Mouse (Mus musculus): Measurements from ENCODE around the gene Adat1. TPM values are rescaled to one million over a fixed set of nuclear protein-coding genes. Genes with fewer than 3 reads are reported as not detected.

Gene Adat1
- polyA plus RNA-seq, 1 experiment from 2014 or later = 7.4 TPM

GRCm38 (mm10) chr8:112010997-112011815 is 19.1 kb upstream of the Adat1 start, which contains the start of the genes Kars and Terf2ip:
TSS of gene Kars (minus strand) at chr8:112011323.
TSS of gene Terf2ip (plus strand) at chr8:112011398.
- Histone ChIP-seq H3K36me3 (ENCODE audit: control insufficient read depth, insufficient read depth, low read length) (peaks cover 11% of the 10 kb centered on the region), H3K4me3 (ENCODE audit: low read depth, low read length) (peak within 1 kb of the TSS; percentile 99), H3K9ac (ENCODE audit: low read length) (peak within 1 kb of the TSS; percentile 85), H3K9me3 (ENCODE audit: control insufficient read depth, low read length) (no peaks in the 10 kb centered on the region), H3K4me1 (replicated peaks; ENCODE audit: control insufficient read depth, insufficient read depth, low read length) (peaks cover 17% of the 10 kb centered on the region), H3K27me3 (replicated peaks; ENCODE audit: control insufficient read depth, insufficient read depth, low read length) (no peaks in the 10 kb centered on the region), H3K27ac (ENCODE audit: low read depth) (peak within 1 kb of the TSS; percentile 73), H3K4me2 (ENCODE audit: low read length) (peak within 1 kb of the TSS; percentile 91)
- DNase-seq (ENCODE audit: low spot score) = peak; percentile 94
- peak; percentile 91 for ATAC-seq (replicated peaks; ENCODE audit: low FRiP score, low TSS enrichment, low read depth)
- WGBS = 0% methylated on average over 61 of the region's 61 CpGs

GRCm38 (mm10) chr8:112009558-112009957 is 17.5 kb upstream of the Adat1 start:
- Histone ChIP-seq H3K27ac (ENCODE audit: low read depth) (no peak overlapping the region), H3K9me3 (ENCODE audit: control insufficient read depth, low read length) (no peaks in the 10 kb centered on the region), H3K27me3 (replicated peaks; ENCODE audit: control insufficient read depth, insufficient read depth, low read length) (no peaks in the 10 kb centered on the region), H3K9ac (ENCODE audit: low read length) (no peak overlapping the region), H3K4me3 (ENCODE audit: low read depth, low read length) (no peak overlapping the region), H3K4me1 (replicated peaks; ENCODE audit: control insufficient read depth, insufficient read depth, low read length) (peaks cover 17% of the 10 kb centered on the region), H3K36me3 (ENCODE audit: control insufficient read depth, insufficient read depth, low read length) (peaks cover 17% of the 10 kb centered on the region), H3K4me2 (ENCODE audit: low read length) (peak overlapping the region; percentile 57; the same call in 1 of the 2 replicates)
- DNase-seq (ENCODE audit: low spot score) = no peak
- no peak for ATAC-seq (replicated peaks; ENCODE audit: low FRiP score, low TSS enrichment, low read depth)
- WGBS = 89% methylated on average over 7 of the region's 7 CpGs

- no peaks in the 10 kb centered on the region for H3K9me3 ChIP-seq (ENCODE audit: control insufficient read depth, low read length)
- no peak overlapping the region for H3K4me2 ChIP-seq (ENCODE audit: low read length)
- ATAC-seq (replicated peaks; ENCODE audit: low FRiP score, low TSS enrichment, low read depth) = no peak
- H3K27me3 ChIP-seq (replicated peaks; ENCODE audit: control insufficient read depth, insufficient read depth, low read length) = no peaks in the 10 kb centered on the region
- DNase-seq (ENCODE audit: low spot score) = no peak
- H3K4me1 ChIP-seq (replicated peaks; ENCODE audit: control insufficient read depth, insufficient read depth, low read length) = peaks cover 10% of the 10 kb centered on the region
- peaks cover 36% of the 10 kb centered on the region for H3K36me3 ChIP-seq (ENCODE audit: control insufficient read depth, insufficient read depth, low read length)
- H3K4me3 ChIP-seq (ENCODE audit: low read depth, low read length) = no peak overlapping the region
- 97% methylated on average over 2 of the region's 2 CpGs for WGBS
- H3K27ac ChIP-seq (ENCODE audit: low read depth) = no peak overlapping the region
- no peak overlapping the region for H3K9ac ChIP-seq (ENCODE audit: low read length)
Observed at GRCm38 (mm10) chr8:112007669-112008068, 15.6 kb upstream of the Adat1 start.

DNA sequence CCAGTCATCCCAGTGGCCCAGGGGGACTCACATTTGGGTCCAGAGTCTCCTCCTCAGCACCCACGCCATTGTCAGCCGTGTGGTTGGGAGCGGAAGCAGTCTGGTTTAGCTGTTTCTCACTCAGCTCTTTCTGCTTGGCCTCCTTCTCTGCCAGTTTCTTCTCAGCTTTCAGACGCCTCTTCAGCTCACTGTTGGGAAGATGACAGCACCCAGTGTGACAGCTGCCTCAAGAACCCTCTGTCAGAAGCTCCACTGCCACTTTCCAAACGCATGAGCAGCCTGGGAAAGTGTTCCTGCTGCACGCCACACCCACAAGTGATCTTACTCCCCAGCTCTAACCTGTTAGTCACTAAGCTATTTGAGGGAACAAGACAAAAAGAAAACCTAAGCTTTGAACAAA is 13.5 kb upstream of the Adat1 start:
- no peak overlapping the region for H3K9ac ChIP-seq (ENCODE audit: low read length)
- H3K27ac ChIP-seq (ENCODE audit: low read depth) = no peak overlapping the region
- no peak for ATAC-seq (replicated peaks; ENCODE audit: low FRiP score, low TSS enrichment, low read depth)
- no peaks in the 10 kb centered on the region for H3K9me3 ChIP-seq (ENCODE audit: control insufficient read depth, low read length)
- no peak overlapping the region for H3K4me2 ChIP-seq (ENCODE audit: low read length)
- no peak for DNase-seq (ENCODE audit: low spot score)
- H3K27me3 ChIP-seq (replicated peaks; ENCODE audit: control insufficient read depth, insufficient read depth, low read length) = no peaks in the 10 kb centered on the region
- WGBS = 93% methylated on average over 6 of the region's 6 CpGs
- H3K36me3 ChIP-seq (ENCODE audit: control insufficient read depth, insufficient read depth, low read length) = peaks cover 56% of the 10 kb centered on the region
- H3K4me1 ChIP-seq (replicated peaks; ENCODE audit: control insufficient read depth, insufficient read depth, low read length) = peaks cover 5% of the 10 kb centered on the region
- H3K4me3 ChIP-seq (ENCODE audit: low read depth, low read length) = no peak overlapping the region

GRCm38 (mm10) chr8:112004754-112005153 is 12.7 kb upstream of the Adat1 start:
- no peak for DNase-seq (ENCODE audit: low spot score)
- no peak overlapping the region for H3K9ac ChIP-seq (ENCODE audit: low read length)
- no peaks in the 10 kb centered on the region for H3K4me1 ChIP-seq (replicated peaks; ENCODE audit: control insufficient read depth, insufficient read depth, low read length)
- H3K4me2 ChIP-seq (ENCODE audit: low read length) = no peak overlapping the region
- H3K36me3 ChIP-seq (ENCODE audit: control insufficient read depth, insufficient read depth, low read length) = peaks cover 65% of the 10 kb centered on the region
- H3K27ac ChIP-seq (ENCODE audit: low read depth) = no peak overlapping the region
- no peak for ATAC-seq (replicated peaks; ENCODE audit: low FRiP score, low TSS enrichment, low read depth)
- H3K27me3 ChIP-seq (replicated peaks; ENCODE audit: control insufficient read depth, insufficient read depth, low read length) = no peaks in the 10 kb centered on the region
- no peaks in the 10 kb centered on the region for H3K9me3 ChIP-seq (ENCODE audit: control insufficient read depth, low read length)
- no peak overlapping the region for H3K4me3 ChIP-seq (ENCODE audit: low read depth, low read length)

DNA sequence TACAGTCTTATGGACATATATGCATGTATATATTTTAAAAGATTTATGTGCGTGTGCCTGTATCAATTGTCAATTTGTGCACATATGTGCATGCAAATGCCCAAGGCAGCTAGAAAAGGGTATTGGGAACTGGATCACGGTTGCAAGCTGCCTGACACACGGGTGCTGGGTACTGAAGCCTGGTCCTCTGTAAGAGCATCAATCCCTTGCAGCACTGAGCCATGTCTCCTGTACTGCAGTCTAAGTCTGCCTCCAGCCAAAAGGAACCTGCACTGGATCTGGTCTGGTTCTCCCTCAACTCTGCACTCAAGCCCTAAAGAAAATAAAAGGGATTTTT is 569 bp upstream of the Adat1 start:
- no peaks in the 10 kb centered on the region for H3K27me3 ChIP-seq (replicated peaks; ENCODE audit: control insufficient read depth, insufficient read depth, low read length)
- peaks cover 6% of the 10 kb centered on the region for H3K4me1 ChIP-seq (replicated peaks; ENCODE audit: control insufficient read depth, insufficient read depth, low read length)
- H3K27ac ChIP-seq (ENCODE audit: low read depth) = no peak overlapping the region
- peaks cover 66% of the 10 kb centered on the region for H3K36me3 ChIP-seq (ENCODE audit: control insufficient read depth, insufficient read depth, low read length)
- DNase-seq (ENCODE audit: low spot score) (peak; percentile 52), ATAC-seq (replicated peaks; ENCODE audit: low FRiP score, low TSS enrichment, low read depth) (no peak)
- WGBS = 67% methylated on average over 3 of the region's 3 CpGs
- no peak overlapping the region for H3K9ac ChIP-seq (ENCODE audit: low read length)
- H3K9me3 ChIP-seq (ENCODE audit: control insufficient read depth, low read length) = no peaks in the 10 kb centered on the region
- H3K4me2 ChIP-seq (ENCODE audit: low read length) = peak overlapping the region; percentile 85; the same call in 1 of the 2 replicates
- no peak overlapping the region for H3K4me3 ChIP-seq (ENCODE audit: low read depth, low read length)

DNA sequence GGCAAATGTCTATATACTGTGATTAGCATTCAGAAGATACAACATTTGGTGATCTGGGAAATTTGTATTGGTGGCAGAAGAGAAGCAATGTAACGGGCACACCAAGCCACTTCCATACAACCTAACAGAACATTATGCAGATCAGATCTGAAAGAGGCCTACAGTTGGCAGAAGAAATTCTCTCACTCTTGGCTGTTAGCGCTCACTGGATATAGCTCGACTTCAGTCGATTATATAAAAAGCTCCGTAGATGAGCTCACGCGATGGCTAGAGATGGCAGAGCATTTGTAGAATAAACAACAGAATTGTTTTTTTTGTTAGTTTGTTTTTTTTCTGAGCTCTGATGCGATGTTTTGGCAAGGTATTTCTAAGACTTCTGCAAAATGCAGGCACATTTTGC is 824 bp downstream of the Adat1 start:
- whole genome bisulfite sequencing = 52% methylated on average over 8 of the region's 8 CpGs
- Histone ChIP-seq H3K27ac (ENCODE audit: low read depth) (no peak overlapping the region), H3K27me3 (replicated peaks; ENCODE audit: control insufficient read depth, insufficient read depth, low read length) (no peaks in the 10 kb centered on the region), H3K4me3 (ENCODE audit: low read depth, low read length) (peak overlapping the region; percentile 79), H3K9ac (ENCODE audit: low read length) (peak overlapping the region; percentile 79), H3K9me3 (ENCODE audit: control insufficient read depth, low read length) (no peaks in the 10 kb centered on the region), H3K4me1 (replicated peaks; ENCODE audit: control insufficient read depth, insufficient read depth, low read length) (peaks cover 6% of the 10 kb centered on the region), H3K36me3 (ENCODE audit: control insufficient read depth, insufficient read depth, low read length) (peaks cover 63% of the 10 kb centered on the region), H3K4me2 (ENCODE audit: low read length) (peak overlapping the region; percentile 85)
- no peak for ATAC-seq (replicated peaks; ENCODE audit: low FRiP score, low TSS enrichment, low read depth)
- no peak for DNase-seq (ENCODE audit: low spot score)

DNA sequence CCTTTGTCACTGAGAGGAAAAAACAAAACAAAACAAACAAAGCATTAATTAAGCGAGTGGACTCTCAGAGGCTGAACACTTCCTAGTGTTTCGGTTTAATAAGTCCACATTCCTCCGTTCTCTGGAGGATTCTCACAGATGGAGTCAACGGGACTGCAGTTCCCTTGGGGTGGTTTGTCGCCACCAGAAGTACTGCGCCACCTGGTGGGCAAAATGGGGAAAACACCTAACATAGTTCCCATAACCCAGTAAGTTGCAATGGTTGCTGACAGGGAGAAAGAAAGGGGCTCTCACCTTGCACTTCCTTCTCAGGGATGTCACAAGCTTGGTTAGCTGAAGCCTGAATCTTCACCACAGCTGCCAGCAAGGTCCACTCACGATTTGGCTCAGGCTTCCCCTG is 2.2 kb downstream of the Adat1 start:
- no peak overlapping the region for H3K9ac ChIP-seq (ENCODE audit: low read length)
- WGBS = 16% methylated on average over 7 of the region's 7 CpGs
- peaks cover 6% of the 10 kb centered on the region for H3K4me1 ChIP-seq (replicated peaks; ENCODE audit: control insufficient read depth, insufficient read depth, low read length)
- DNase-seq (ENCODE audit: low spot score) (peak; percentile 95), ATAC-seq (replicated peaks; ENCODE audit: low FRiP score, low TSS enrichment, low read depth) (no peak)
- no peaks in the 10 kb centered on the region for H3K9me3 ChIP-seq (ENCODE audit: control insufficient read depth, low read length)
- H3K4me2 ChIP-seq (ENCODE audit: low read length) = no peak overlapping the region
- H3K4me3 ChIP-seq (ENCODE audit: low read depth, low read length) = no peak overlapping the region
- H3K27me3 ChIP-seq (replicated peaks; ENCODE audit: control insufficient read depth, insufficient read depth, low read length) = no peaks in the 10 kb centered on the region
- no peak overlapping the region for H3K27ac ChIP-seq (ENCODE audit: low read depth)
- H3K36me3 ChIP-seq (ENCODE audit: control insufficient read depth, insufficient read depth, low read length) = peaks cover 61% of the 10 kb centered on the region

DNA sequence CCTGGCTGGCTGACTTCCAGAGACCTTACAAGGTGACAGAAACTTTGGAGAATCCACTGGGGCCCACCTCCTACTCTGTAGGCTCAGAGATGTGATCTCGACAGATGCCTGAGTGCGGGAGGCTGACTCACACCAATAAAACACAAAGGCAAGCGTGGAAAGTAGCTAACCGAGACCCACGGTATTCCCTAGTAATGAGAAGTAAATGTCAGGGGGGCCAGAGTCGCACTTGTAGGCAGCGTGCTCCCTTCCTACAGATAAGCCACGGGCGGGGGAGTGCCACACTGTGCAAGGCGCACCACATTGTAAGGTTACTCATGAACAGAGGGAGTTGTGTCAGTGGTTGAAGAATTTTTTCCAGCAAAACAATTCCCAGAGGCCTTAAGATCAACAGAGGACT is 7.6 kb downstream of the Adat1 start:
- no peaks in the 10 kb centered on the region for H3K27me3 ChIP-seq (replicated peaks; ENCODE audit: control insufficient read depth, insufficient read depth, low read length)
- no peaks in the 10 kb centered on the region for H3K9me3 ChIP-seq (ENCODE audit: control insufficient read depth, low read length)
- H3K36me3 ChIP-seq (ENCODE audit: control insufficient read depth, insufficient read depth, low read length) = peaks cover 64% of the 10 kb centered on the region
- no peak overlapping the region for H3K4me3 ChIP-seq (ENCODE audit: low read depth, low read length)
- H3K9ac ChIP-seq (ENCODE audit: low read length) = no peak overlapping the region
- no peak for ATAC-seq (replicated peaks; ENCODE audit: low FRiP score, low TSS enrichment, low read depth)
- H3K4me2 ChIP-seq (ENCODE audit: low read length) = no peak overlapping the region
- H3K4me1 ChIP-seq (replicated peaks; ENCODE audit: control insufficient read depth, insufficient read depth, low read length) = no peaks in the 10 kb centered on the region
- WGBS = 75% methylated on average over 10 of the region's 10 CpGs
- no peak for DNase-seq (ENCODE audit: low spot score)
- H3K27ac ChIP-seq (ENCODE audit: low read depth) = no peak overlapping the region

All from intestine, embryonic 14.5 days (tissue).